Mouse (Mus musculus) liver (tissue): Measurements from ENCODE around the gene Cxcl9.
A peak's percentile ranks its signal among the peaks of the same experiment; 100 is the strongest.
"Not testable (repeated sequence)": the region's sequence is repeated elsewhere in the genome, so short reads cannot be mapped to it uniquely, and the experiment has no call there.

Experiments
- DNase-seq: peaks from one replicate; pipeline ENCODE4 v3.0.0-alpha.2; 2020; ENCODE audit warnings: mixed read lengths

The Cxcl9 gene

DNA sequence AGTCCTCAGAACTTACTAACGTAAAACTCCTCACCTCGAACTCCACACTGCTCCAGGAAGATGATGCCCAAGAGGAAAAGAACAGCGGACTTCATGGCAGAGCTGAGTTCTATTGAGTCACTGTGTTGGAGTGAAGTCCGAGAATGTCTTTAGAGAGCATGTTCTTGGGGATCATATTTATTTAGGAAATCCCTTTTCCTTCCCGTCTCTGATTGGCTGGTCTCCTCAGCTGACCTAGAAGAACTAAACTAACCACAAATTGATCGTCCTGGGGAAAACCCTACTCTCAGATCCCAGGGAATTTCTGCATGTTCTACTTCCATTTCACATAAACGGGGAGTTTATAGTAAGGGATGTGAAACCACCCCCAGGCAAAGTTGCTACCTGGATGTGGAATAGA, at the start of gene Cxcl9:
Cxcl9 (minus strand) TSS at position 151 of the 400 bp plus-strand sequence.
- no peak for DNase-seq

DNA sequence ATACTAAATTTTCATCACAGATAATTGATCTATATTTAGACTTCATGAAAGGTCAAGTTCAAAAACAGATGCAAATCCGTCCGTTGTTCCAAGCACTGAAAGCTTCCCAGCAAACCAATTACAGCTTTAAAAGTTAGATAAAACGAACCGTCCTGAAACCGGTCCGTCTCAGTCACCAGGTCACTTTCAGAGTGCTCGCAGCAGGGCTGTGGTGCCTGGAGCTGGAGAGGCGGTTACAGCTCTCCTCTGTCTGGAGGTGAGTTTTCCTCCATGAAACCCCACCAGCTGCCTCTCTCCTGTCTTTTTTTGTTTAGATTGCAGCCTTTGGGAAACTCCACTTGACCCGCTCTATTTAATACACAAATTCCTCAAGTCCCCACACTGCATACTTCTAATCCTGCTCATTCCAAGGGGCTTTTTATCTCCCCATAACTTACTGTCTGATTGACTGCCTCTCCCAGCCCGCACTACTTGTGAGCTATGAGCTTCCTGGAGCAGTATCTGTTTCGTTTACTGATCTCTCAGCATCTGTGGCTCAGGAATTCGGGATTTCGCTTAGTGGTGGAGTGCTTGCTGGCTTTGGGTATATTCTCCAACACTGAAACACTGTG, 49.0 kb upstream of the Cxcl9 start:
- DNase-seq = no peak

DNA sequence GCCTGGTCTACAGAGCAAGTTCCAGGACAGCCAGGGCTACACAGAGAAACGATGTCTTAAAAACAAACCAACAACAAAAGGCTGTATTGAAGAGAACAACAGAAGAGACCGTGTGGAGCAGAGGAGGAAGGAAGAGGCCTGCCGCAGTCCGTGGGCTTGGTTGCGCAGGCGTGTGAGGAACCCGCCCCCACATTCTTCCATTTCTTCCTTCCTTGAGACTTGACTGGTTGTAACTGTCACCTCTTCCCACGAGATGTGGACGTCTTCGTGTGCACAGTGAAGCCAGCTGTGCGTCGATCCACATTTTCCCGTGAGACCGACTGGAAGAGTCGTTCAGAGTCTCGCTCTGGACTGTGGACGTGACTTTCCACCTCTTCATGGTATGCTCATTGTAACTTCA, 47.5 kb upstream of the Cxcl9 start:
- DNase-seq = no peak

- DNase-seq = no peak
These were observed 46.9 kb upstream of the Cxcl9 start for GRCm38 (mm10) chr5:92374721-92375142.

GRCm38 (mm10) chr5:92372605-92373004, 44.7 kb upstream of the Cxcl9 start:
- DNase-seq = no peak

DNA sequence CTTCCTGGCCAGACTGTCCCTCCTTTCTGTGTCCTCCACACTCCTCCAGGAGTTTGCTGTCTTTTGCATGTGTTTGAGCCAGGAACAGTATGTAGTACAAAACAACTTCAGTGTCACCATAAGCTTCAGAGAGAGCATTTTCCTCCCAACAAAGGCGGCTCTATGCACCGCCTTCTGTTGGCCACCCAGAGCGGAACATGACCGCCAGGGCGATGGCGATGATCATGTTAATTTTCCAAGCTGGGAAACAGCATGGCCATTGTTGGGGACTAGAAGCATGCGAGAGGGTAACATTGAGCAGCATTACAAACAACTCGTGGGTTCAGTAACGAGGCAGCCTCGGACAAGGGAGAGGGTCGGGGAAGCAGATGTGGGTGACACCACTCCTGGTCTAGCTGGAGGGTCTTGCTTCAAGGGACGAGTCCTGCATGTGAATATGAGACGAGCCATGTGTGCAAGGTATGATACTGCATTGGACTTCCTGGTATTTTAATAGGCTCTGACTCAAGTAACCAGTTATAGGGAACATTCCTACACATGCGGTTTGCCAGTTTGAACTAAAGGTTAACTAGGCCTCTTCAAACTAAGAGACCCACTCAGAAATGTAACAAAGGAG, 43.6 kb upstream of the Cxcl9 start:
- no peak for DNase-seq

GRCm38 (mm10) chr5:92370891-92371290, 43.0 kb upstream of the Cxcl9 start:
- no peak for DNase-seq

- DNase-seq = no peak
These were observed 42.5 kb upstream of the Cxcl9 start for GRCm38 (mm10) chr5:92370392-92370791.

DNA sequence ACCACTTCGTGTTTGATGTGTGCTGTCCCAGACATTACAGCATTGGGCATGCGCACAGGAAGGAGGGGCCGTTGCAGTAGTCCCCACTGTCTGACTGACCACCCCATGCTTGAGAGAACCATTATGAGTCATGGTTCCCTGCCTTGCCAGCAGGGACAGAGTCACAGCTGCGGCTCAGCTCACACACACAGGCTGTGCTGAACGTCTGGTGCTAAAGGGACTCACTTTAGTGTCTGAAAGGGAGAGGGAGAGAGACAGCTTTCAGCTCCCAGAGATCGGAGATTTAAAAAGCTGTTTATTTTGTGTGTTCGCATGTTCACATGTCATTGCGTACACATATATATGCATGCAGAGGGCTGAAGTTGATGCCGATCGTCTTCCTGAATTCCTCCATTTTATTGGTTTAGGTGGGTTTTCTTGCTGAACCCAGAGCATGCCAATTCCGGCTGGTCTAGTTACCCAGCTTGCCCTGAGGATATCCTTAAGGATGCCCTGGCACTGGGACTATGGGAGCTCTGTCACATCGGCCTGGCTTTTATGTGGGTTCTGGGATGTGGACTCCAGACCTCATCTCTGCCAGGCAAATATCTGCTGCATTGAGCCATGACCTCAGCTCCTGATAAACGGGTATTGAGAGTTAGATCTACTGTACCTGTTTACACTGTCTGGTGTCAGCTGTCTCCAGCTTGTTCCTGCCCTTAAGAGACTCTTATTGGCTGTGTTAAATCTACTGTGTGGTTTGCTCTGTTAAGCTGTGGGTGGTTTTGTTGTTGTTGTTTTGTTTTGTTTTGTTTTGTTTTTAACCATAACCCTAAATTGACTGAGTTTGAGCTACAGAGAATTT, 41.5 kb upstream of the Cxcl9 start:
- DNase-seq = no peak

DNA sequence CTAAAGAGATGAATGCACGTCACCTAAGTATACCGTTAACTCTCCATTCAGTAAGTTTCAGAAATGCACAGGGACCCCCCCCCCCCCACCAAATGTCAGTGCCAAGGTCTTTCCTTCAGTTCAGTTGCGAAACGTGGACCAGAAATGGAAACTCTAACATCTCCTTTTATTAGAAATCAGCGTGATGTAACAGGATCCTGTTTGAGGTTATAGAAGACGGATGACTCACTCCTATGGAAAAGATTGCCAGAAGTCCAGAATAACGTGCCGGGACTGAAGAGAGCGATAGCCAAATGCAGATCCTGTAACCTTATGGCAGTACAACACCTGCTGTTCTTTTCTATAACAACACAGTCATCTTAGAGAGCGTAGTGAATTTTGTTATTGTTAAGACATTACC, 40.5 kb upstream of the Cxcl9 start:
- no peak for DNase-seq

- no peak for DNase-seq
These were observed 38.7 kb upstream of the Cxcl9 start for GRCm38 (mm10) chr5:92366565-92366964.

- no peak for DNase-seq
These were observed 37.3 kb upstream of the Cxcl9 start for GRCm38 (mm10) chr5:92365146-92365705.

DNA sequence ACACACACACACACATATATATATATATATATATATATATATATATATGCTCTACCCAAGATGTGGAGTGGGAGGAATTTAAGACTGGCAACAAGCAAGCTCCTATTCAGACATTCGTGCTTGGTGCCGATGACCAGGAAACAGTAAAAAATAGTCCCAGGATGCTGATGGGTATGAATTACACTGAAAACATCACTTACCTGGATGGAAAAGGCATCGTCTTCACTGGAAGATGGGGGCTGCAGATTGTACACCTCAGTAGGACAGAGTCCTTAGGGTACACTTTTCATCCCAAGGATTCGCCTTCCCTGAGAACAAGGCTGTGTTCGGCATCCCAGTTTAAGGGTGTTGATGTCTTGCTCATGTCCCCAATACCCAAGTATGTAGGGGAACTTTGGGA, 36.1 kb upstream of the Cxcl9 start:
- DNase-seq = no peak

DNA sequence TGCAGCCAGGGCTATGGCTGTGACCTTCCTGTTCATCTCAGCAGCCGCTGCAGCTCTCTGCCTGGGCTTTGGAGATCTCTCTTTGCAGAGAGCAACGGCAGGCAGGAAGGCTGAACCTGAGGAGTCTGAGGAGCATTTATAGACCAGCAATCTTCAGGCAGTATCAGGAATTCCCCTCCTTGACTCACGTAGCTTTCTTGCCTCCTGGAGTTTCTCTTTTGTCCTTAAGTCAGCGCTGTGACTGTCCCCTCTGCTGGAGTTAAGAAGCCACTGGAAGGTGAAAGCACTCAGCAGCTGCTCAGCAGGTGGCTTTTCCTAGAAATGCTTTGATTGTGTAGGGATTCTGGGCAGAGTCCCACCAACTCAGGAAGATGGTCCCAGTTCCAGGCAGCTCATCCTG, 35.3 kb upstream of the Cxcl9 start:
- DNase-seq = no peak

DNA sequence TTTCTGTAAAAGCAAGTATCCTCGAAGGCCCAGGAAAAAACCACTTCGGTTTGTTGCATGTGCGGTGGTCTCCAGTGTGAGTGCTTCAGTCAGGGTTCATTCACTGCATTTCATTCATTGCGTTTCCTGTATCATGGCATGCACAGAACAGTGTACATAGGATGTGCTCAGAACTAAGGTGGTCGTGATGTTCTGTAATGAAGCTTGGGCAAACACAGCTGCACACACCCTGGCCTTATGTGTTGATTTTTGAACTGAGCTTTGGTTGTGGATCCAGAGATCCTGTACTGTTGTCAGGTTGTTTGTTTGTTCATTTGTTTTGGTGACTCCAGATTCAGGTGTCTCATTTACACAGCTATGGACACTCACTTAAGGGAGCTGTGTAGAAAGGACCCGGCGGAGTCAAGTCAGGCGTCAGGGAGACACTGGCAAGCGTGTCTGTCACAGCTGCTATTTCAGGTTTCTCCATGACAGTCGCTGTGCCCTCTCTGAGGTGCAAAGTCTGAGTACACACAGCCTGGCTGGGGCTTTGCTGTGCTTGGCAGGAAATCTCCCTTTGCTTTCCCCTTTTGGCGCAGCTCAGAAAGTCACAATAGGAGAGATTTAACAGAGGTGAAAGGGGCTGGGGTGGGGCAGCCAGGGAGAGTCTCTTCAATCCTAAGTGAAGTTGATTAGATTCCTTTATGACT, 31.0 kb upstream of the Cxcl9 start:
- DNase-seq = peak; percentile 27

DNA sequence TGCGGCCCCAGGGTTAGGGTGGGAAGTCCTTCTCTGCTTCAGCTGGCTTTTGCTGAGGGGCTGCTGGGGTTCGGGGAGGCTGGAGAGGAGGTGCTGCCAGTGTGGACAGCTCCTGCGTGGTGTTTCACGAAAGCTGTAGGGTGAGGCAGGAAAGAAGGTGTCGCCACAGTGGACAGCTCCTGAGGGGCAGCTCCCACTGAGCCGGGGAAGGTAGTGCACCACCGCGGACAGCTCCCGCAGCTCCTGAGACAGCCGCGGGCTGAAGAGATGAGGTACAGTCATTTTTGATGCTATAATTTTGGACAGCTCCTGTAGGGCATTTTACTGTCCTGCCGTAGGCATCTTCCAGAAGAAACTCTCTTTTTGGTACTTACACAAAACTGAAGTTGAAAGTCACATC, 30.2 kb upstream of the Cxcl9 start:
- peak; percentile 44 for DNase-seq

GRCm38 (mm10) chr5:92353517-92353916, 25.6 kb upstream of the Cxcl9 start:
- DNase-seq = peak; percentile 55

DNA sequence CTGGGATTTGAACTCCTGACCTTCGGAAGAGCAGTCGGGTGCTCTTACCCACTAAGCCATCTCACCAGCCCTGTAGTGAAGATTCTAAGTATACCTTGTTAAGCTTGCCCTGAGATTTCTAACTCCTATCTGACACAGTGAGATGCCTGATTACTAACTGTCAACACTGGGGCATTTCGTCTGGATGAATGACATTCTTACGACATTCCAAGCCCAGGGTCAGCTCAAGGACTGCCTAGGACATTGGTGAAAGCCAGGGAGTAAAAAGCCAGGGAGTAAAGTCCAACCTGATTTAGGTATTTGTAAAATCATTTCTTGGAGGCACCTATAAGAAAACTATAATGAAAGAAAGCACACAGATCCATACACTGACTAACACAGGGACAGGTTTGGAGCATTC, 24.8 kb upstream of the Cxcl9 start:
- not testable (repeated sequence) for DNase-seq

- no peak for DNase-seq
These were observed 21.9 kb upstream of the Cxcl9 start for GRCm38 (mm10) chr5:92349731-92350130.

GRCm38 (mm10) chr5:92348794-92349413, 21.0 kb upstream of the Cxcl9 start, which contains the start of gene Cxcl10:
Gene Cxcl10 (minus strand): TSS chr5:92348889.
- DNase-seq = peak; percentile 78

GRCm38 (mm10) chr5:92345006-92345405, 17.1 kb upstream of the Cxcl9 start:
- DNase-seq = no peak

- DNase-seq = no peak
These were observed 12.7 kb upstream of the Cxcl9 start for GRCm38 (mm10) chr5:92340606-92341005.
